Mouse (Mus musculus) erythroblast, embryonic 14.5 days (primary cell): Measurements from ENCODE around the gene E330021D16Rik. TPM values are rescaled to one million over a fixed set of nuclear protein-coding genes. Genes with fewer than 3 reads are reported as not detected.
"Not testable (repeated sequence)": the region's sequence is repeated elsewhere in the genome, so short reads cannot be mapped to it uniquely, and the experiment has no call there.

Experiments
- H3K27me3 ChIP-seq: 2 replicates; pipeline ENCODE4 v1.6.1; 2012; ENCODE audit warnings: inconsistent platforms; ENCODE audit not compliant: control insufficient read depth
- H3K36me3 ChIP-seq: 2 replicates; pipeline ENCODE4 v1.6.1; 2012; ENCODE audit warnings: mild to moderate bottlenecking, inconsistent platforms; ENCODE audit not compliant: control insufficient read depth
- H3K4me1 ChIP-seq: 2 replicates; pipeline ENCODE4 v1.6.1; 2012; ENCODE audit warnings: inconsistent platforms; ENCODE audit not compliant: control insufficient read depth
- H3K4me3 ChIP-seq: replicated peaks from 2 replicates; pipeline ENCODE3; 2012; ENCODE audit warnings: moderate library complexity, mild to moderate bottlenecking, inconsistent platforms
- H3K9me3 ChIP-seq: 2 replicates; pipeline ENCODE4 v1.6.1; 2012; ENCODE audit warnings: low read length, inconsistent platforms, mixed read lengths; ENCODE audit not compliant: control insufficient read depth
- GATA1 ChIP-seq: IDR thresholded peaks from 2 replicates; pipeline ENCODE4 v1.6.1; 2012; ENCODE audit warnings: low read length, inconsistent platforms, mixed read lengths
- TAL1 ChIP-seq: IDR thresholded peaks from 3 replicates; pipeline ENCODE4 v1.6.1; 2012; ENCODE audit warnings: low read length, inconsistent platforms, mixed read lengths
- polyA plus RNA-seq: library from polyadenylated mRNA; stranded (reverse); fragments of >175 nt; gene quantifications from 2 replicates; pipeline ENCODE4 v1.2.3, GENCODE M21; 2012

E330021D16Rik gene
- polyA plus RNA-seq, 1 experiment = not detected

DNA sequence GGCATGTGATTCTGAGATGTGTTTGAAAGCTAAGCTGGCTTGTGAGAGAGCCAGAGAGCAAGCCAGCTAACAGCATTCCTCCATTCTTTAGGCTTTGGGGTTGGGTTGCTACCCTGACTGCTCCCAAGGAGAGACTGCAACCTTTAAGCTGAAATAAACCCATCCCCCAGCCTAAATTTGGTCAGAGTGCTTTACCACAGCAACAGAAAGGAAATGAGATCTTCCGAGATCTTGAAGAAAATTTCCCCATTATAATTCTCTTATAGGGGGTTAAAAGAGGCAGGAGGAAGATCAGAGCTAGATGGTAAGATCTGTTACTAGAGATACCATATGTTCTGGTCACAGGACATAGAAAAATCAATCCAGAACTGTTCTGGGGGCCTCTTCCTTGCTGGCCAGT lies 34.6 kb upstream of the E330021D16Rik start:
- no peaks in the 10 kb centered on the region for H3K27me3 ChIP-seq
- no peak overlapping the region for H3K4me3 ChIP-seq
- H3K36me3 ChIP-seq = no peaks in the 10 kb centered on the region
- H3K9me3 ChIP-seq = peaks cover 5% of the 10 kb centered on the region
- TF ChIP-seq TAL1 (no peak), GATA1 (no peak)
- peaks cover 2% of the 10 kb centered on the region; the same call in 1 of the 2 replicates for H3K4me1 ChIP-seq

DNA sequence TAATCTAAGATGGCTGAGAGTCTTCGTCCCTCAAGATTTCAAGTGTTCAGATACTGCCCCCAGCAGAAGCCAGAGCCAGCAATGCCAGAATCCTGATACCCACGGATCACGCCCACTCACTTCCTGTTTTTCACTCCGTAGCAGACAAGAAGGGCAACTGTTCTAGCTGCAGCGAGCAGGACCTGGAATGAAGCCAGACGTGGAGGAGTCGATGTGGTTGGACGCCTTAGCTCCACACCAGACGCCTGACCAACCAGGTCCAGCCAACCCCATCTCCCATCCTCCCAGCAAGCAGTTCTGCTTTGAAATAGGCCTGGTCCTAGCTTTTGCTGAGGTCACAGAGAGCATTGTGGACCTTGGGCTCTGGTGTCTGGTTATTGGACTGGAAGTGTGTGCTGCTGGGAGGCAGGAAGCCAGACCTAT lies 33.9 kb upstream of the E330021D16Rik start:
- Histone ChIP-seq H3K36me3 (no peaks in the 10 kb centered on the region), H3K4me1 (peaks cover 2% of the 10 kb centered on the region; the same call in 1 of the 2 replicates), H3K27me3 (no peaks in the 10 kb centered on the region), H3K9me3 (peaks cover 10% of the 10 kb centered on the region), H3K4me3 (no peak overlapping the region)
- TF ChIP-seq GATA1 (no peak), TAL1 (no peak)

DNA sequence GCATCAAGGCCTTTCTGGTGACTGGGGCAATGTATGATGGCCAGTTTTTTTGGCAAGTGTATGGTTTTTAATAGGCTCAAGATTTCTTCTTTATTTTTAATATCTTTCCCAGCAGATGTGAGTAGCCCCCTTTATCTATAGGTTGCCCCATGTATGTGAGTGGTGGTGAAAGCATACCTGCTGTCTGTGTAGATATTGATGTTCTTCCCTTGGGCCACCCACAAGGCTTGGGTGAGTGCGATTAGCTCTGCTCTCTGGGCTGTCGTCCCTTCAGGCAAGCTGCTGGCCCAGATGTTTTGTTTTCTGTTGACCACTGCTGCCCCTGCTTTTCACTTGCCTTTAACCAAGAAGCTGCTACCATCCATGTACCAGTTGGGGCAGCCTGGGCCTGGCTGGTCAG lies 23.8 kb upstream of the E330021D16Rik start:
- H3K4me3 ChIP-seq, H3K36me3 ChIP-seq, H3K4me1 ChIP-seq, H3K27me3 ChIP-seq: not testable (repeated sequence)
- peaks cover 16% of the 10 kb centered on the region for H3K9me3 ChIP-seq

DNA sequence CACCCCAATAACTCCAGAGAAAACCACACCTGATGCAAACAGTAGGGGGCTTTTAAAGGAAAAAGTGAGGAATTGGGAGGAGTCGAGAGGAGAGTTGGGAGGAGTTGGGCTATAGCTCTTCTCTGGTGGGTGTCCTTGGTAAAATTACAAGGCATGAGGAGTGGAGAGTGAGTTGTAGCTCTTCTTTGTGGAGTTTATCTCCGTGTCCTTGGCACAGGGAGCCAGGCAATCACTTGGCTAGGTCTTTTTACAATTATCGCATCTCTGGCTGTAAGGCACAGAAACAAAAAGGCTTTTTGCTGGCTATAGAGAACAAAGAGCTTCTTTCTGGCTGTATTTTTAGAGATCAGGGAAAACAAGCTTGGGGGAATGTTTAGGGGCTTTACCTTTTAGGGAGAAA lies 20.8 kb upstream of the E330021D16Rik start:
- not testable (repeated sequence) for H3K4me1 ChIP-seq, H3K9me3 ChIP-seq, H3K36me3 ChIP-seq, H3K27me3 ChIP-seq, H3K4me3 ChIP-seq

DNA sequence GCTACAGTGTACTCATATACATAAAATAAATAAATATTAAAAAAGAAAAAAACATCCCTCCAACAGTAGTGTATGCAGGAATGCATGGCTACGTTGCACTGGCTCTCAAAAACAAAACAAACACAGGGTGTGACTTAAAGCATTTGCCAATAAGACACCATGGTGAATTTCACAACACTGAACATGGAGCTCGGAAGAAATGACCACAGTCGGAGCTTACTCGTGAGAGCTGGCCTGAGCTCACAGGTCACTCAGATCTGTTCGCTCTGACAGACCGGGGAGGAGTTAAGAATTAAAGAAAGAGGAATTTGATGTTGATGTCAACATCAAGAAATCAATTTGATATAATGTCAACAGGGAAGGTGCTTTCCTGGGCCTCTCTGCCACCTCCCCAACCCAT lies 18.2 kb upstream of the E330021D16Rik start:
- H3K9me3 ChIP-seq = no peaks in the 10 kb centered on the region
- no peaks in the 10 kb centered on the region for H3K36me3 ChIP-seq
- H3K4me1 ChIP-seq = no peaks in the 10 kb centered on the region
- TF ChIP-seq TAL1 (no peak), GATA1 (no peak)
- H3K27me3 ChIP-seq = no peaks in the 10 kb centered on the region
- H3K4me3 ChIP-seq = no peak overlapping the region

DNA sequence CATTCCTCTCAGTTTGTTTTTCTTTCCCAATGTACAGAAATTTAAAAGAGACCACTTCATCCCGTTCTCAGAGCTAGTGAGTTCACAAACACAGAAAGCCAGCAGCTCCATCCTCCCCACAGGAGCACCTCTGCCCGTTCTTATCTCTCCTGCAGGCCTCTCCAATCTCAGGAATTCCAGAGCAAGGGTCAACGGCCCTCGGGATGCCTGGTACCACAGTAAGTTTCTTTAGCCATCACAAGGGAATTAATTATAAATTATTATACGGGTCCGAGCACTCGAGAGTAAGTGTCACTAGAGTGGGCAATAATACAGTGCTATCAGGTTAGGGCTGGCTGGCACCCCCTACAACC lies 16.5 kb upstream of the E330021D16Rik start:
- TF ChIP-seq TAL1 (no peak), GATA1 (no peak)
- H3K9me3 ChIP-seq = no peaks in the 10 kb centered on the region
- no peak overlapping the region for H3K4me3 ChIP-seq
- H3K4me1 ChIP-seq = no peaks in the 10 kb centered on the region
- no peaks in the 10 kb centered on the region for H3K27me3 ChIP-seq
- no peaks in the 10 kb centered on the region for H3K36me3 ChIP-seq

DNA sequence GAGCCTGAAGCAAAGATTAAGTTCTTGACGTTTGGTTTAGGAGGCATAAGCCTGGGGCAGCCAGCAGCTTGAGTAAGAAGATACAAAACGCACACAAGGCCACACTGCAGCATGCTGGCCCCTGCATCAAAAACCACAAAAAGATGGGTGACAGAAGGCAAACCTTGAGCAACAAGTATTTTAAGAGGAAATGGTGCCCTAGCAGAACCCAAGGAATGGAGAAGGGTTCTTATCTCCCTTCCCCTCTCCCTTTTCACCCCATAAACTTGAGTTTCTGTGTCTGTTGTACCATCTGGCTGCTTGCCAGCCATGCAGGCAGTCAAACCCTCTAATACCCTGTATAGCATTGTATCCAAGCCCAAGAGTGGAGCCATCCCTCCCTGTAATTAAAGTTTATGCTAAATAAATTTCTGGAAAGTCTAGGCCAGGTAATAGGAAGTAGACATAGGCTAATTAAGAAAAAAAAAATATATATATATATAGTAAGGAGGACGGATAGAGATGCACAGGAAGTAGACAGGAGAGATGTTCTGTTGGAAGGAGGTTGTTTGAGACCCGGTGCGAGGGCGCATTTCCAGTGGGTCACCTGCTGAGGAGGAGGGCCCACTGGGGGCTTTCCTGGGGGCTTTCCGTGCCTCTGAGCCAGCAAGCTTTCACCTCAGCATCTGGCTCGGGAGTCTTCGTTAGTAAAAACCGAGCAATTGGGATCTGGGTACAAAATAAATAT lies 16.0 kb upstream of the E330021D16Rik start:
- Histone ChIP-seq H3K27me3 (no peaks in the 10 kb centered on the region), H3K9me3 (no peaks in the 10 kb centered on the region), H3K36me3 (no peaks in the 10 kb centered on the region), H3K4me3 (no peak overlapping the region), H3K4me1 (no peaks in the 10 kb centered on the region)
- no peak for TF ChIP-seq GATA1
- TF ChIP-seq TAL1 = no peak

DNA sequence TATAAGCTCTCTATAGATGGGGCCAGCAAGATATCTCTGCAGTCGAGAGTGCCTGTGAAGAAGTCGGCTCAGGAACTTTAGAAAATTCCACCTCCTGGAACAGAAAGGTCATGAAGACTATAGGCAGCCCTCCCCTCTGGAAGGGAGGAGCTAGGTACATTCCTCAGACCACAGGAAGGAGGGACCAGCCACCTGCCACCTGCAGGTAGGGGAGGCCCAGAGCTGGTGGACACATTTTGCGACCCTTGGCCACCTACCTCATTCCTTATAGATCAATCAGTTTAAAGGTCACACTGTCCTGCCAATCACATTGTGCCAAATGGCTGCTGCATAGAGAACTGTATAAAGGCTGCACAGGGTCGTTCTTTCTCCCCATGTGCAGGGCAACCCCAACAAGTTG lies 14.1 kb upstream of the E330021D16Rik start:
- H3K4me3 ChIP-seq = no peak overlapping the region
- no peaks in the 10 kb centered on the region for H3K36me3 ChIP-seq
- TF ChIP-seq GATA1 = no peak
- TF ChIP-seq TAL1 = no peak
- no peaks in the 10 kb centered on the region for H3K9me3 ChIP-seq
- H3K27me3 ChIP-seq = no peaks in the 10 kb centered on the region
- no peaks in the 10 kb centered on the region for H3K4me1 ChIP-seq

DNA sequence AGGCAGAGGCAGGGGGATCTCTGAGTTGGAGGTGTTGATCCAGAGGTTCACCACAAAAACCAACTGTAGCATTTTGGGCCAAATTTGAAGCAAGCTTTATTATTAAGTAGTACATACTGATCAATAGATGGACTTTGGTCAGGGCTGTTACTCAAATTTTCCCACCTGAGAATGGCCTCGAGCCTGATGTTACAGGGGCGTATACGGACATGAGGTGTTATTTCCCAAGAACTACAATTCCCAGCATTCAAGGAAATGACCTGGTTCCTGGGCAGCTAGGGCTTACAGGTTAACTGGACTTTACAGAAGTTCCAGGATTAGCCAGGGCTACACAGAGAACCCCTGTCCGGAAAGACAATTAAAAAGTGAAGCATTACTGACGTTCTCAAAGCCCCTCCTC lies 13.0 kb upstream of the E330021D16Rik start:
- Histone ChIP-seq H3K9me3 (no peaks in the 10 kb centered on the region), H3K27me3 (no peaks in the 10 kb centered on the region), H3K4me3 (no peak overlapping the region), H3K4me1 (no peaks in the 10 kb centered on the region), H3K36me3 (no peaks in the 10 kb centered on the region)
- no peak for TF ChIP-seq TAL1
- no peak for TF ChIP-seq GATA1

DNA sequence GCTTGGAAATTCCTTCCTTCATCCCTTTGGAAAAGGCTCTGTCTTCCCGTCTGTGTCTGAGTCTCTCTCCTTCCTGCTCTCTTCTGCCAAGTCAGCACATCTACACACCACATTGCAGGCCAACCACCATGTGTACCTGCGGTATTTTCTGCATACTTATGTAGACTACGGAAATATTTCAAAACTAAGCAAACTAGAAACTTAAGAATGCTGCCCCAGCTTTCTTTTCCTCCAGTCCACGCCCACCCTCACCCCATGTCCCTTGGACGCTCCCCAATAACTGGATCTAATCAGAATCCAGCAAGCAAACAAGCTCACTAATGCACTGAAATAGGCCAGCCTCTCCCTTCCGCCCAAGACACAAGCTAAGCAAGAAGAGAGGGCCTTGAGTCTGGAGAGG lies 11.9 kb upstream of the E330021D16Rik start:
- Histone ChIP-seq H3K4me1 (no peaks in the 10 kb centered on the region), H3K9me3 (no peaks in the 10 kb centered on the region), H3K27me3 (no peaks in the 10 kb centered on the region), H3K36me3 (no peaks in the 10 kb centered on the region), H3K4me3 (no peak overlapping the region)
- TF ChIP-seq TAL1 (no peak), GATA1 (no peak)
